Mouse (Mus musculus) heart, embryonic 10.5 days (tissue): Measurements from ENCODE around the gene Ttc3. TPM values are rescaled to one million over a fixed set of nuclear protein-coding genes. Genes with fewer than 3 reads are reported as not detected.

Source experiments
- DNase-seq: peaks from one replicate; pipeline ENCODE4 v3.0.0-alpha.2; 2017; ENCODE audit warnings: low spot score
- H3K27ac ChIP-seq: fragments of 300-500 bp; sonication (generic); 2 replicates; pipeline ENCODE4 v1.5.1; 2016; ENCODE audit warnings: mild to moderate bottlenecking
- H3K27me3 ChIP-seq: fragments of 300-500 bp; sonication (generic); 2 replicates; pipeline ENCODE4 v1.6.1; 2016; ENCODE audit warnings: mild to moderate bottlenecking; ENCODE audit not compliant: poor library complexity, insufficient read depth, severe bottlenecking
- H3K36me3 ChIP-seq: fragments of 300-500 bp; sonication (generic); 2 replicates; pipeline ENCODE4 v1.6.1; 2016; ENCODE audit warnings: mild to moderate bottlenecking, moderate library complexity
- H3K4me1 ChIP-seq: fragments of 300-500 bp; sonication (generic); 2 replicates; pipeline ENCODE4 v1.6.1; 2016; ENCODE audit warnings: mild to moderate bottlenecking
- H3K4me3 ChIP-seq: fragments of 300-500 bp; sonication (generic); 2 replicates; pipeline ENCODE4 v1.5.1; 2016; ENCODE audit warnings: mild to moderate bottlenecking, moderate library complexity
- H3K9me3 ChIP-seq: fragments of 300-500 bp; sonication (generic); 2 replicates; pipeline ENCODE4 v1.6.1; 2016; ENCODE audit warnings: mild to moderate bottlenecking, moderate library complexity
- WGBS: fragments of 180-500 bp; shearing (Covaris S2); methylation state at CpG from one replicate; pipeline ENCODE4 v1.1.7; 2016; 5-methylcytosine and 5-hydroxymethylcytosine counted together
- polyA plus RNA-seq: library from polyadenylated mRNA; unstranded; fragments of >200 nt; fragmentation: Nextera tagmentation; extraction: Ambion mirVana; gene quantifications from 2 replicates; pipeline ENCODE4 v1.2.1, GENCODE M21; 2016

Ttc3 gene
- polyA plus RNA-seq, 1 experiment from 2014 or later: 197 TPM

DNA sequence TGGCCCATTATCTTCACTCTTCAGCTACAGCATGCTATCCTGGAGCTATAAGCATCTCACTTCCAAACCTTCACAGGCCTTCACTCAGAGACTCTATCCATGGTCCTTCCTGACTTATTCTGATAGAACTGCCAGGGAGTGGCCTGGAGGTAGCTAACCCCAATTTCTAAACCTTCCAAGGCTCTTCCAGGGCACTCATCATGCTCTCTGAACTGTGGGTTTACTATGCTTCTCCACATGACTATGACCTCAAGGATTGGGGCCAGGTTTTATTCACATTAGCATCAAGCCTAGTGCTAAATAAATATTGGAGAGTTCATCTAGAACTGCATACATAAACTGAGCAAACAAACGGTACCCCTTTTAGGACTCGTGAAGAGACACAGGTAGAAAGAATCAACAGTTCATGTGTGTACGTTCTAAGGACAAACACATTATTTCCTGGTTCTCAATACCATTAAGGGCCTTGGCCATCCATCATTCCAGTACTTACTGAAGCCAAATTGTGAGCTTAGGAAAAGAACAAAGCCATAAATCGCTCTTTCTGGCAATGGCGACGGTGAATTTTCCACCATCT, 734 bp upstream of the Ttc3 start:
- no peaks in the 10 kb centered on the region for H3K27me3 ChIP-seq

DNA sequence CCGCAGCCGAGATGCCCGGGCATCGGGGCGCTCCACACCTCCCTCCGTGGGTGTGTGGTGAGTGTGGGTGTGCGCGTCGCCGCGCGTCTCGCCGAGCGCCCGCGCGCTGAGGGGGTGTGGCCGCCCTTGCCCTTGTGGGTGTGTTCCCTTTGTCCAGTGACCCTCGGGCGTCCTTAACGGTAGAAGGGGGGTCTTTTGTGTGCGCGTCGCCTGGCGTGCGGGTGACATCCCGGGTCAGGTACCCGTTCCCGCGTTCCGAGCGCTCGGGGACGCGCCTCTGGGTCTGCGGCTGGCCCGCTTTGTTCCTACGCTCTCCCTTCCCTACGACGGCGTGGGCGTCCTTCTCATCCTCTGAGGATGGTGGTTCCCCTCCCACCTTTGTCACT, 490 bp downstream of the Ttc3 start:
- Histone ChIP-seq H3K27ac (peak overlapping the region; percentile 99), H3K9me3 (no peaks in the 10 kb centered on the region), H3K36me3 (0 out of 2 replicates have a peak, but pooled peaks cover 4% of the 10 kb centered on the region), H3K4me1 (peaks cover 17% of the 10 kb centered on the region), H3K27me3 (no peaks in the 10 kb centered on the region), H3K4me3 (peak overlapping the region; percentile 89)
- peak; percentile 92 for DNase-seq
- WGBS: under 1% methylated on average over 43 of the region's 43 CpGs

More for the DNA sequence above, 734 bp upstream of the Ttc3 start:
- Histone ChIP-seq H3K36me3 (0 out of 2 replicates have a peak, but pooled peaks cover 4% of the 10 kb centered on the region), H3K4me3 (peak overlapping the region; percentile 89), H3K9me3 (no peaks in the 10 kb centered on the region), H3K27ac (peak overlapping the region; percentile 99), H3K4me1 (peaks cover 17% of the 10 kb centered on the region)
- no peak for DNase-seq
- WGBS: 12% methylated on average over 6 of the region's 6 CpGs

DNA sequence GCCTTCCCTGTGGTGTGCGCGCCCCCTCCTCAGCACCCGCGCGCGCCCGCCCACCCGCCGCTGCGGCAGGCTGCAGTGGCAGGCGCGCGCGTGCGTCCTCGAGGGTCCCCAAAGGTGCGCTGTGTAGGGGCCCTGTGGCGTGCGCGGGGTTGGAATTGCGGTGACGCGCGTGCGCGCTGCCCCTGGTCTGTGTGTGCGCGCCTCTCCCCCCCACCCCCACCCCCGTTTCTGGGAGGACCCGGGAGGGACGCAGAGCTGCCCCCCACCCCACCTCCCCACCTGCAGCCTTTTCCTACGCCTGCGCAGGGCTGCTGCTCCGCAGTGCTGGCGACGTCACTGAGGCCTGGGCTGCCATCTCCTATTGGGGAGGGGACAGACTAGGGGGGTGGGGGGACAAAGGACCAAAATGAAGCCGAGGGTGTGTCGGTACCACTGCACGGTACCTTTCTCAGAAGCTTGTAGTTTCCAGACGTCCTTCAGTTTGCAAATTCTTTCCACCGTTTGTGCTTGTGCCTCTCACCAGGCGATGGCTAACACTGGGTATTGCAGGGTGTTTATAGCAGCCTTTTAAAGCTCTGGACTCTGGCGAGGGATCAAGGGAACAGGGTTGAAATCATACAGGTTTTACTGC, 998 bp downstream of the Ttc3 start, which contains the start of gene Pigp:
Pigp (minus strand) TSS at position 542 of the 631 bp plus-strand sequence.
- 0% methylated on average over 39 of the region's 43 CpGs for WGBS
- Histone ChIP-seq H3K9me3 (no peaks in the 10 kb centered on the region), H3K4me1 (peaks cover 17% of the 10 kb centered on the region), H3K27ac (peak within 1 kb of the TSS; percentile 99), H3K27me3 (no peaks in the 10 kb centered on the region), H3K36me3 (0 out of 2 replicates have a peak, but pooled peaks cover 3% of the 10 kb centered on the region), H3K4me3 (peak within 1 kb of the TSS; percentile 89)
- DNase-seq: peak; percentile 93

DNA sequence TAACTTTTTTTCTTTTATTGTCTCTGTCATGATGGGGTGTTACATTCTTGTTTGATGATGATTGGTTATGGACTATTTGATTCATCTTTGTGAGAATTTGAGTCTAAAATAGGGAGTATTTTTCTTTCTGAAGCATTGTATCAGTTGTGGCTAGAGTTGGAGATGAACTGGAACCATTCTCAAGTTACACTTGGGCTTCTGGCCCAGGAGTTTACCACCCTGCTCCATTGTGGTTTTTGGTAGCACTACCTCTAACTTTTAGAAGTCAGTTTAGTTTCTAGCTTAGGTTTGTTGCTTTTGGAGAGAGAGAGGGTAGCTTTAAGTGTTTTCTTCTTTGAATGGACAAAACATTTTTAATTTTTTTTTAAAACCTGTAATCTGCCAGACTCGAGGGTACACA, 9.0 kb downstream of the Ttc3 start:
- no peak overlapping the region for H3K4me3 ChIP-seq
- DNase-seq: no peak
- no peaks in the 10 kb centered on the region for H3K9me3 ChIP-seq
- H3K27ac ChIP-seq: no peak overlapping the region
- H3K4me1 ChIP-seq: peaks cover 22% of the 10 kb centered on the region
- 56% methylated on average over 1 of the region's 1 CpGs for WGBS
- no peaks in the 10 kb centered on the region for H3K27me3 ChIP-seq
- no peaks in the 10 kb centered on the region for H3K36me3 ChIP-seq

DNA sequence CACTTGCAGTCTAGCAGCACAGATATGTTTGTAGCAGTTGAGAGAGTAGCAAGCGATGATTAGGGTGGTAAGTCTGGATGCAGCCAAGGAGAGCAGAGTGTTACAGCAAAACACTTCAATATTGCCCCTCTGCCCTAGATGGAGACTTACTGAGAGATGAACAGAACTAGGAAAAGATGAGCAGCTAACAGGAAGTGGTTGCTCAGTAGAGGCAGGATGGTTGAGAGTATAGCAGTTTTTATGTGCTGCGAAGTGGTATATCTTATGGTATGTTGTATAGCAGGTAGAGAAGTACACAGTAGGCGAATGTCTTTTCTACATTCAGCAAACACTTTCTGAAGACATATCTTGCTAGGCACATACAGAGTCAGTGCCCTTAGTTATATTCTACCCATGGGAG, 12.9 kb downstream of the Ttc3 start:
- Histone ChIP-seq H3K4me3 (no peak overlapping the region), H3K4me1 (peaks cover 22% of the 10 kb centered on the region), H3K9me3 (no peaks in the 10 kb centered on the region), H3K27me3 (no peaks in the 10 kb centered on the region), H3K36me3 (peaks cover 11% of the 10 kb centered on the region; the same call in 1 of the 2 replicates), H3K27ac (no peak overlapping the region)
- 92% methylated on average over 3 of the region's 3 CpGs for WGBS
- DNase-seq: no peak

DNA sequence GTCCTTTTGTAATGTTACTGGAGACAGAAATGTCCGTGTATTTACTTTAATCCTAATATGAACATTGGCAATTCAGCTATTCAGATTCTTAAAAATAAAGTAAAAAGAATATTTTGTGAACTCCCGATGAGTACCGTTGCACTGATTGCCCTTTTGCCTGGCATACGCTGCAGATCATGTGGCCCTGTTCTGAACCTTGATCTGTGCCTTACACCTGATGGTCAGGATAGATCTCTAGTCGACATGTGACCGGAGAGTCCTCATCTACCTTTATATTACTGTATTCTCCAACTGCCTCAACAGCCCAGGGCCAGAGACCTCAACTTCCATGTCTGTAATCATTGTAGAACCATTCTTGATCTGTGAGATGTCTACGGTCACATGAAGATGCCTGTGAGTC, 17.3 kb downstream of the Ttc3 start:
- 92% methylated on average over 7 of the region's 7 CpGs for WGBS
- Histone ChIP-seq H3K27me3 (no peaks in the 10 kb centered on the region), H3K4me1 (no peaks in the 10 kb centered on the region), H3K9me3 (no peaks in the 10 kb centered on the region), H3K27ac (no peak overlapping the region), H3K4me3 (no peak overlapping the region), H3K36me3 (peaks cover 11% of the 10 kb centered on the region; the same call in 1 of the 2 replicates)
- no peak for DNase-seq

DNA sequence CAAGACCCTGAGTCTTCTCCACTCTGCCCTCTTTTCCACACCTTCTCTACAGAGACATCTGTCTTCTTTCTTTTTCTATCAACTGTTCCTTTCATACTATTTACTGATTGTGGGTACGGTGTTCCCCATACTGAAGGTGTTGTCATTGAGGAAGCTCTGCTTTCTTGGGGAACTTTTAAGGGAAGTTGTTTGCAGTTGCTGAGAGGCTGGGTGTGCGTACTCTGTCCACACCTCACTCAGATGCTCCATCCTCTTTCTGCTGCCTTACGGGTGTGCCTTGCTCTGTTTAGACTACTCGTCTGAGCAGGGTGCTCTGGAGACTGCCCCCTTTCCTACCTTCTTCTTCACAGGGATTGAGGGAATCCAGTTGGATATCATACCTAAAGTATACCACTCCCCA, 21.9 kb downstream of the Ttc3 start:
- Histone ChIP-seq H3K27me3 (no peaks in the 10 kb centered on the region), H3K9me3 (no peaks in the 10 kb centered on the region), H3K36me3 (peaks cover 27% of the 10 kb centered on the region), H3K27ac (no peak overlapping the region), H3K4me1 (no peaks in the 10 kb centered on the region), H3K4me3 (no peak overlapping the region)
- WGBS: 74% methylated on average over 4 of the region's 4 CpGs
- no peak for DNase-seq

DNA sequence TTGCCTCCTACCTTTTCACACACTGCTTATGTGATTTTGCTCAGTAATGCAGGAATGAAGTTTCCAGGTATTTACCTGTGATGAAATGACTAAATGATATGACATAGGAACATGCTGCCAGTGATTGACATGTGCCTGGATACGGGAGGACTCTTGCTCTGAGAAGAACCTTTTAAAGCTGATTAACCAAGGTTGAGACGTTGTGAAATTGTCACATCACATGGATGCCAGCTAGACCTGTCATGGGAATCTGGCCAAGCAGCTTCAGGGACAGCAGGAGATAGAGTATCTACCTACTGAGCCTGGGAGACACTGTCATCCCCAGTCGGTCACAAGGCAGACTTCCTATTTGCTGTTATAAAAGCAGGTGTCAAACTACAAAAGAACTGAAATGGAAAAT, 24.6 kb downstream of the Ttc3 start:
- 73% methylated on average over 3 of the region's 3 CpGs for WGBS
- Histone ChIP-seq H3K27ac (no peak overlapping the region), H3K4me1 (peaks cover 7% of the 10 kb centered on the region; the same call in 1 of the 2 replicates), H3K27me3 (no peaks in the 10 kb centered on the region), H3K36me3 (peaks cover 25% of the 10 kb centered on the region), H3K9me3 (no peaks in the 10 kb centered on the region), H3K4me3 (no peak overlapping the region)
- no peak for DNase-seq

DNA sequence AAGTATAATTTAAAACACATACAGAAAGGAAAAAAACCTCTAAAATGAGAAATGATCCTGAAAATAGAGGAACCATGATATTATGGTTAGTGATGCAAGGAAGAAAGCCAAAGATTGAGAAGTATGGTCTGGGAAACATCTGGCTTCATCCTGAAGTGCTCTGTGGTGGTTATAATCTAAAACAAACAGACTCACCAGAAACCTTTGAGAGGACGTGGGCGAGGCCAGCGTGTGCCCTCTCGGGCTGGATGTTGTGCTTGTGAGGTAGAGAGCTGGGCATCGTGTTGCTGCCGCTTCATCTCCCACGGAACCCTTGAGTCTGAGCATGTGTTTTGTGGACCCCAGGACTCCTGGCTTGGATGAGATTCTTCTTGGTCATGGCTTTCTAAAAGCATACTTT, 26.2 kb downstream of the Ttc3 start:
- no peak overlapping the region for H3K27ac ChIP-seq

DNA sequence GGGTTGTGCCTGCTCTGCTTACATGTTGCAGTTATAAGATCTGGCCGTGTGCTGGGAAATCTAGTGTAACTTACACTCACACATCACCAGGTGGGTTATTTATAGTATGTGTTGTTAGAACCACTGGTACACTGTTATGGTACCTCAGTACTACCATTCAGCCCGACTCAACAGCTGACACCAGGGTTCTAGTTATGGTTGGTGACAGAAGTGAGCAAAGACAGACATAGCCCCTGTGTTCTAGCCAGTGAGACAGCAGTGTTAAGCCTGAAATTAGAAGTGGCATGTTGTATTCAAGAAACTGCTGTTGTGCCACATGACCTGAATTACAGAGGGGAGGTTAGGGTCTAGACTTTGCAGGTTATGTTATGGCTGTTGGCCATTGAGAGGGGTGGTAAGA, 28.7 kb downstream of the Ttc3 start:
- H3K4me1 ChIP-seq: peaks cover 14% of the 10 kb centered on the region
- no peak for DNase-seq
- no peaks in the 10 kb centered on the region for H3K9me3 ChIP-seq
- WGBS: 60% methylated on average over 2 of the region's 2 CpGs
- peaks cover 32% of the 10 kb centered on the region for H3K36me3 ChIP-seq
- H3K27me3 ChIP-seq: no peaks in the 10 kb centered on the region
- H3K27ac ChIP-seq: no peak overlapping the region
- H3K4me3 ChIP-seq: no peak overlapping the region

More for the DNA sequence above, 26.2 kb downstream of the Ttc3 start:
- H3K9me3 ChIP-seq: no peaks in the 10 kb centered on the region
- WGBS: 68% methylated on average over 7 of the region's 7 CpGs
- H3K36me3 ChIP-seq: peaks cover 25% of the 10 kb centered on the region
- no peak overlapping the region for H3K4me3 ChIP-seq
- H3K4me1 ChIP-seq: peaks cover 12% of the 10 kb centered on the region
- no peak for DNase-seq
- no peaks in the 10 kb centered on the region for H3K27me3 ChIP-seq

DNA sequence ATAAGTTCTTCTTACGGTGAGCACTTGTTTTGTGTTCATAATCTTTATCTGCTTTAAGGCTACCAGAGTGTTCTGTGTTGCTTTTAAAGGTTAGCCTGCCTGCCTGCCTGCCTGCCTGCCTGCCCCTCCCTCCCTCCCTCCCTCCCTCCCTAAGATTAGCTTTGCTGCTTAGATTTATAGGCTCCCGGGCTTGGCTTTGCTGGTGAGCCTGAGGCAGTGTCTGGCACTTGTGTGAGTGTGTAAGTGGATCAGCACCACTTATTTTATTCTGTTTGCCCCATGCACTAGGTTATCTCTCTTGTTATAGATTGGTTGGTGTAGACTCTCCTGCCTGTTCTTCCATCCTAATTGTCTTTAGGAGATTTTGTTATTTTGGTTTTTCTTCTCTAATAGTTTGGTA, 31.2 kb downstream of the Ttc3 start:
- 39% methylated on average over 2 of the region's 2 CpGs for WGBS
- Histone ChIP-seq H3K4me3 (no peak overlapping the region), H3K27ac (no peak overlapping the region), H3K9me3 (no peaks in the 10 kb centered on the region), H3K36me3 (peaks cover 30% of the 10 kb centered on the region), H3K4me1 (peaks cover 14% of the 10 kb centered on the region), H3K27me3 (no peaks in the 10 kb centered on the region)
- no peak for DNase-seq

DNA sequence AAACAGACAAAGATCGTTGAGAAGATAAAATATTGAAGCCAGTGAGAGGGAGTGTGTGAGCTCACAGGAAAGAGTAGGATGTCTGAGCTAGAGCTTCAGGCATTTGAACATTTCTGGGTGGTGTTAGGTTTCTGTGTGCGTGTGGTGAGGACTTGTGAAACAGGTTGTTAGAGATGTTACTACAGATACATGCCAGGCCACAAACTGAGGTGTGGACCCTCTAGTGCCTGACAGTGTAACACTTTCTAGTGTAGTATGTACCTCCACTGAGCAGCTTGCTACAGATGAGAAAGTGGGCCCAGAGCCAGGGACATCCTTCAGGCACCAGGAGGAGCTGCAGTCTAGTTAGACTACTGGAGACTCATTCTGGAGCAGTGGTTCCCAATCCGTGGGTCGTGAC, 31.8 kb downstream of the Ttc3 start:
- Histone ChIP-seq H3K9me3 (no peaks in the 10 kb centered on the region), H3K27me3 (no peaks in the 10 kb centered on the region), H3K4me1 (peaks cover 14% of the 10 kb centered on the region), H3K27ac (no peak overlapping the region), H3K36me3 (peaks cover 36% of the 10 kb centered on the region), H3K4me3 (no peak overlapping the region)
- no peak for DNase-seq
- 84% methylated on average over 4 of the region's 4 CpGs for WGBS

DNA sequence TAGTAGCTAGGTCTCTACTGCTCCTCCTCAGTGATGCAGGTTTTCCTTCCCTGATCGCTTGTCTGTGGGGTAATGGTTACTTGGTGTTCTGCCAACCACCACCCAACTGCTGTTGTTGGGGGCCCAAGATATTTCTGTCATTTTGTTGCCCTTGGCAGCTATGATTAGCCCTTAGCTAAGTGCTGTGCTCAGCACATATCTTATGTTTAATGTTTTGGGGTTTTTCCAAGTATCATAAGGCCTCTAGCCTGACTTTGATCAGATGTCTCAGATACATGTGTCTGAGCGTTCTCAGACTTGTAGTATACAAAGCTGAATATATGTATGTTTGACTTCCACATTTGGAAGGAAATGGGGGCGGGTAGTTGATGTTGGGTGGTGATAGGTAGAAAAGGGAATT, 40.9 kb downstream of the Ttc3 start:
- Histone ChIP-seq H3K27ac (no peak overlapping the region), H3K4me1 (no peaks in the 10 kb centered on the region), H3K27me3 (no peaks in the 10 kb centered on the region), H3K4me3 (no peak overlapping the region), H3K9me3 (no peaks in the 10 kb centered on the region), H3K36me3 (peaks cover 67% of the 10 kb centered on the region)
- no peak for DNase-seq
- WGBS: 89% methylated on average over 3 of the region's 3 CpGs
